Mouse (Mus musculus) Muller cell, postnatal 12 days (primary cell): ENCODE measurements around the gene Cd79b.
A peak's percentile ranks its signal among the peaks of the same experiment; 100 is the strongest.

Experiments
- DNase-seq: peaks from one replicate; pipeline ENCODE4 v3.0.0-alpha.2; 2015; ENCODE audit errors: inconsistent ontology term

Cd79b gene

DNA sequence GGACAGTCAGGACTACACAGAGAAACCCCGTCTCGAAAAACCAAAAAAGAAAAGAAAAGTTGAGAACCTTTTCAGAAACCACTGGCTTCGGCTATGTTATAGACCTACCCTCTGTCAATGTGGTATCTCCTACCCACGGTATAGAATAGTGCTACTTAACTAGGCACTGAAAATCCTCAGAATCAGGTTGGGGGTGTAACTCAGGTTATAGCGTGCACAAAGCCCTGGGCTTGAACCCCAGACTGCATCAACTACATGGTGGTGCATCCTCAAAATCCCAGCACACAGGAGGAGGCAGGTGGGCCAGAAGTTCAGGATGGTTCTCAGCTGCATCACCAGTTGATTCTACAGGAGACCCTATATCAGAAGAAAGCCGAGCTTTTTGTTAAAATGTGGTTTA lies 40.8 kb downstream of the Cd79b start:
- no peak for DNase-seq

DNA sequence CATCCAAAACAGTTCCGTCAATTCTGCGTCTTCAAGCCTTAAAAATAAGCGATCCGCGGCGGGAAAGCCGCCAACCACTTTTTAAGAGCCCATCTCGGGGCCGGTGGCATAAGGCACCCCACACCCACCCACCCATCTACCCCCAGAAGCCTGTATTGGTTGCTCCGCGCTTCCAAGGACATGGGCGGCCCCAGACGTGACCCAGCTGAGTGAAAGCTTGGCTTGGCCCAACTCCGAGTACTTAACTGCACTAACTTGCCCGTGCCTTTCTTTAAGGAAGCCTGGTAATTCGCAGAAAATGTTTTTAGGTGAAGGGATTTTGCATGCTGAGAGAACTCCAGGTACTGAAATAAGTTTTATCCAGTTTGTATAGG lies 41.3 kb downstream of the Cd79b start:
- DNase-seq: no peak

GRCm38 (mm10) chr11:106272644-106273310 lies 41.8 kb downstream of the Cd79b start, which contains the start of gene Smarcd2:
Gene Smarcd2, minus strand, starts transcription at chr11:106272972.
- peak; percentile 99 for DNase-seq

DNA sequence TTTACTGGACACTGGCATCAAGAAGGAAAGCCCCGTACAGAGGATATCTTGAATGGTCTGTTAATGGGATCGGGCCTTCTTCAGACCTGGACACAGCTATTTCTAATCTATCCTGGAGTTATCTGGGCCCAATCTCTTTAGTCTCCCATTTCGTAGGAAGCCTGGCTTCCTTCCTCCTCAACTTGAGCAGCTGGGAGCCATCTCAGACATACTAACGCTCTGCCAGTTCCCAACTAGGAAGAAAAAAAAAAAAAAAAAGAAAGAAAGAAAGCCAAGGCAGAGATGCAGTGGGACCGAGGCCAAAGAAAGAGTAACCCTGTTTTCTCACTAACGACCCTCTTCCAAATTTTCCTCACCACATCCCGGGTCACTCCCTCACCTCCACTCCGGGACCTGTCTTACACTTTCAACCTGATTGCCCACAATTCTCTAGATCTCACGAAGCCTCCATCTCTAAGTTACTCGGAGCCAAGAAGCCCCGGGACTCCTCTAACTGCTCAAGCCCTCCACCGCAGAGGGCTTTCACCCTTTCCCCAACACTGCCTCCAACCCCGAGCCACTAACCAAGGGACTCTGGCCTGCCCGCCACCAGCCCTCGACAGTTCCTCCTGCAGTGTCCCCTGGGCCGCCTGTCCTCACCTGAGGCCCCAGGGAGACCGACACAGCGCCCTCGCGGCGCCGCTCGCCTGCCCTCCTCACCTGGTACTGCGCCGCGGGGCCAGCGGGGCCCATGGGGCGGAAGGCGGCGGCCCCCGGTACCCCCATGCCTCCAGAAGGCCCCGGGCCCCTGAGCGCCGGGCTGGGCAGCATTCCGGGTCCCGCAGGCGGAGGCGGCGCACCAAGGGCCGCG lies 42.5 kb downstream of the Cd79b start:
- DNase-seq: peak; percentile 42

- DNase-seq: no peak
Observed at GRCm38 (mm10) chr11:106271131-106271793, 43.3 kb downstream of the Cd79b start.

DNA sequence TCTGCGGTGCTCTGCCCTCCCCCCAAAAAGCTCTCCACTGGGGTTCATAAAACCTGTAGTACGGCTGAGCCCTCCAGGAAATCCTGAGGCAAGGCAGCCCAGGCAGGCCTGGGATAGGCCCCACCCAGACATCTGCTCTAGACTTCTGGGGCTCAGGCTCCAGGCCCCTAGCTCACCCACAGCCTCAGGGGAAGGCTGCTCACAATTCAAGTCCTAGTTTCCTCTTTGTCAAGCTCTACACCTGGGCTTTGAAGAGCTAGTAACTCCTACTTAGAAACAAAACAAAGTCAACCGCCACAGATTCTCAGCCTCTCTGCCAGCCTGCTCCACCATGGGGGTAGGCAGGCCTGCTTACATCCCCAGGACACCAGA lies 45.5 kb downstream of the Cd79b start:
- no peak for DNase-seq

GRCm38 (mm10) chr11:106268326-106269059 lies 46.1 kb downstream of the Cd79b start:
- peak; percentile 85 for DNase-seq

- no peak for DNase-seq
Observed at GRCm38 (mm10) chr11:106267871-106268270, 46.7 kb downstream of the Cd79b start.

- no peak for DNase-seq
Observed at GRCm38 (mm10) chr11:106267311-106267852, 47.2 kb downstream of the Cd79b start.

GRCm38 (mm10) chr11:106266431-106266830 lies 48.1 kb downstream of the Cd79b start:
- no peak for DNase-seq

DNA sequence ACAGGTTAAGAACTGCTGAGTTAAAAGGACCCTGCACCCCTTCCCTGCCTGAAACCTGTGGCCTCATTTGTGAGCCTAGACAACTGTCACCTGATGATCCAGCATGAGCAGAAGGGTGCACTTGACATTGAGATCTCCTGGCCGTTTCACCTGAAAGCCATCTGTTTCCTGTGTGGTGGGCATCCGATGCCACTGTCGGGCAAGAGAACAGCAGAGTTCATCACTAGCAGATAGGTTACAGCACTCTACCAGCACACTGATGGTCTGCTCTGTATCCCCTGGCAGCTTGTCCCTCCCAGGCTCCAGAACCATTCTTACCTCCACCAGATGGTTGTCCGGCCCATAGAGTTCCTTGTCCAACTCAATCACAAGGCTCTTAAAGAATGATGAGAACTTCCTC lies 49.0 kb downstream of the Cd79b start:
- DNase-seq: no peak

GRCm38 (mm10) chr11:106264988-106265387 lies 49.6 kb downstream of the Cd79b start:
- DNase-seq: no peak

- DNase-seq: no peak
Observed at GRCm38 (mm10) chr11:106263963-106264362, 50.6 kb downstream of the Cd79b start.
